Mouse (Mus musculus) midbrain, embryonic 11.5 days (tissue): ENCODE results near the gene B3gntl1. TPM values are rescaled to one million over a fixed set of nuclear protein-coding genes. Genes with fewer than 3 reads are reported as not detected.
A peak's percentile ranks its signal among the peaks of the same experiment; 100 is the strongest.

ENCODE experiments used
- ATAC-seq: fragments of 200-750 bp; cut with Nextera tagmentation; 2 replicates; pipeline ENCODE4 v1.8.0; 2017; ENCODE audit warnings: moderate TSS enrichment, moderate library complexity; ENCODE audit not compliant: low FRiP score
- DNase-seq: peaks from one replicate; pipeline ENCODE4 v3.0.0; 2015; ENCODE audit warnings: low spot score; ENCODE audit errors: missing footprints
- H3K27ac ChIP-seq: fragments of 300-500 bp; sonication (generic); 2 replicates; pipeline ENCODE4 v1.5.1; 2014; ENCODE audit warnings: low read depth, low read length
- H3K27me3 ChIP-seq: fragments of 300-500 bp; sonication (generic); 2 replicates; pipeline ENCODE4 v1.6.1; 2014; ENCODE audit warnings: mild to moderate bottlenecking, low read length, moderate library complexity, mixed read lengths; ENCODE audit not compliant: control insufficient read depth, insufficient read depth
- H3K36me3 ChIP-seq: fragments of 300-500 bp; sonication (generic); 2 replicates; pipeline ENCODE4 v1.6.1; 2014; ENCODE audit warnings: mild to moderate bottlenecking, low read length, moderate library complexity, mixed read lengths; ENCODE audit not compliant: control insufficient read depth, insufficient read depth
- H3K4me1 ChIP-seq: fragments of 300-500 bp; sonication (generic); 2 replicates; pipeline ENCODE4 v1.6.1; 2014; ENCODE audit warnings: low read length; ENCODE audit not compliant: control insufficient read depth, insufficient read depth
- H3K4me2 ChIP-seq: fragments of 300-500 bp; sonication (generic); 2 replicates; pipeline ENCODE4 v1.6.1; 2014; ENCODE audit warnings: mild to moderate bottlenecking, moderate library complexity
- H3K4me3 ChIP-seq: fragments of 300-500 bp; sonication (generic); 2 replicates; pipeline ENCODE4 v1.5.1; 2014; ENCODE audit warnings: low read depth, low read length
- H3K9ac ChIP-seq: fragments of 300-500 bp; sonication (generic); 2 replicates; pipeline ENCODE4 v1.6.1; 2014; ENCODE audit warnings: low read length
- H3K9me3 ChIP-seq: fragments of 300-500 bp; sonication (generic); 2 replicates; pipeline ENCODE4 v1.6.1; 2016; ENCODE audit warnings: low read length; ENCODE audit not compliant: control insufficient read depth
- WGBS: fragments of 180-500 bp; shearing (Covaris S2); extraction: QIAGEN DNeasy Blood & Tissue Kit; methylation state at CpG from one replicate; pipeline ENCODE4 v1.1.7; 2014; 5-methylcytosine and 5-hydroxymethylcytosine counted together
- polyA plus RNA-seq: library from polyadenylated mRNA; unstranded; fragments of >200 nt; fragmentation: Nextera tagmentation; extraction: Ambion mirVana; gene quantifications from 2 replicates; pipeline ENCODE4 v1.2.1, GENCODE M21; 2014

Gene B3gntl1
- polyA plus RNA-seq, 1 experiment from 2014 or later = 5.6 TPM

GRCm38 (mm10) chr11:121706521-121707005 is 33.6 kb upstream of the B3gntl1 start:
- Histone ChIP-seq H3K27me3 (peaks cover 23% of the 10 kb centered on the region), H3K9me3 (no peaks in the 10 kb centered on the region), H3K4me3 (no peak overlapping the region), H3K9ac (no peak overlapping the region), H3K4me1 (peaks cover 10% of the 10 kb centered on the region), H3K4me2 (no peak overlapping the region), H3K36me3 (no peaks in the 10 kb centered on the region), H3K27ac (no peak overlapping the region)
- ATAC-seq (no peak), DNase-seq (no peak)
- 51% methylated on average over 7 of the region's 7 CpGs for WGBS

GRCm38 (mm10) chr11:121703619-121704215 is 30.8 kb upstream of the B3gntl1 start:
- WGBS = 15% methylated on average over 16 of the region's 16 CpGs
- peaks cover 10% of the 10 kb centered on the region for H3K4me1 ChIP-seq
- peak overlapping the region; percentile 32; the same call in 1 of the 2 replicates for H3K9ac ChIP-seq
- ATAC-seq = no peak
- no peaks in the 10 kb centered on the region for H3K36me3 ChIP-seq
- DNase-seq = peak; percentile 97
- peaks cover 23% of the 10 kb centered on the region for H3K27me3 ChIP-seq
- peak overlapping the region; percentile 51 for H3K4me3 ChIP-seq
- H3K9me3 ChIP-seq = no peaks in the 10 kb centered on the region
- H3K27ac ChIP-seq = no peak overlapping the region
- peak overlapping the region; percentile 77 for H3K4me2 ChIP-seq

- H3K4me2 ChIP-seq = peak overlapping the region; percentile 77
- ATAC-seq (peak; percentile 18; the same call in 1 of the 2 replicates), DNase-seq (peak; percentile 93)
- H3K9me3 ChIP-seq = no peaks in the 10 kb centered on the region
- H3K27me3 ChIP-seq = peaks cover 23% of the 10 kb centered on the region
- peaks cover 10% of the 10 kb centered on the region for H3K4me1 ChIP-seq
- H3K36me3 ChIP-seq = no peaks in the 10 kb centered on the region
- H3K4me3 ChIP-seq = peak overlapping the region; percentile 51
- no peak overlapping the region for H3K27ac ChIP-seq
- 1% methylated on average over 40 of the region's 40 CpGs for WGBS
- peak overlapping the region; percentile 32 for H3K9ac ChIP-seq
Observed at GRCm38 (mm10) chr11:121702895-121703618, 30.1 kb upstream of the B3gntl1 start.

- Histone ChIP-seq H3K27ac (no peak overlapping the region), H3K4me2 (peak overlapping the region; percentile 77), H3K9me3 (no peaks in the 10 kb centered on the region), H3K9ac (peak overlapping the region; percentile 32), H3K36me3 (no peaks in the 10 kb centered on the region), H3K27me3 (peaks cover 23% of the 10 kb centered on the region), H3K4me1 (peaks cover 10% of the 10 kb centered on the region), H3K4me3 (peak overlapping the region; percentile 51)
- DNase-seq (peak; percentile 95), ATAC-seq (peak; percentile 83)
- WGBS = under 1% methylated on average over 69 of the region's 69 CpGs
Observed at GRCm38 (mm10) chr11:121702111-121702894, 29.4 kb upstream of the B3gntl1 start.

GRCm38 (mm10) chr11:121701244-121701643 is 28.3 kb upstream of the B3gntl1 start, which contains the start of gene Metrnl:
Gene Metrnl, plus strand, starts transcription at chr11:121701544.
- H3K9me3 ChIP-seq = no peaks in the 10 kb centered on the region

GRCm38 (mm10) chr11:121698381-121698955 is 25.5 kb upstream of the B3gntl1 start:
- no peak overlapping the region for H3K4me2 ChIP-seq
- DNase-seq (peak; percentile 33), ATAC-seq (no peak)
- no peaks in the 10 kb centered on the region for H3K36me3 ChIP-seq
- peaks cover 11% of the 10 kb centered on the region for H3K27me3 ChIP-seq
- H3K4me1 ChIP-seq = peaks cover 9% of the 10 kb centered on the region
- no peaks in the 10 kb centered on the region for H3K9me3 ChIP-seq
- no peak overlapping the region for H3K4me3 ChIP-seq
- H3K27ac ChIP-seq = no peak overlapping the region
- no peak overlapping the region for H3K9ac ChIP-seq
- WGBS = 85% methylated on average over 5 of the region's 5 CpGs

More at GRCm38 (mm10) chr11:121701244-121701643, 28.3 kb upstream of the B3gntl1 start, which contains the start of gene Metrnl:
- H3K4me3 ChIP-seq = peak within 1 kb of the TSS; percentile 51
- ATAC-seq (no peak), DNase-seq (no peak)
- 83% methylated on average over 5 of the region's 5 CpGs for WGBS
- peak within 1 kb of the TSS; percentile 77 for H3K4me2 ChIP-seq
- H3K4me1 ChIP-seq = peaks cover 10% of the 10 kb centered on the region
- H3K9ac ChIP-seq = peak within 1 kb of the TSS; percentile 32
- H3K27me3 ChIP-seq = peaks cover 23% of the 10 kb centered on the region
- no peaks in the 10 kb centered on the region for H3K36me3 ChIP-seq
- no peak within 1 kb of the TSS for H3K27ac ChIP-seq

- H3K27me3 ChIP-seq = no peaks in the 10 kb centered on the region; the same call in 1 of the 2 replicates
- ATAC-seq (no peak), DNase-seq (peak; percentile 53)
- no peak overlapping the region for H3K27ac ChIP-seq
- H3K36me3 ChIP-seq = no peaks in the 10 kb centered on the region
- no peak overlapping the region for H3K4me2 ChIP-seq
- no peaks in the 10 kb centered on the region for H3K9me3 ChIP-seq
- H3K4me3 ChIP-seq = no peak overlapping the region
- WGBS = 86% methylated on average over 4 of the region's 4 CpGs
- H3K4me1 ChIP-seq = peaks cover 3% of the 10 kb centered on the region; the same call in 1 of the 2 replicates
- no peak overlapping the region for H3K9ac ChIP-seq
Observed at GRCm38 (mm10) chr11:121697271-121697670, 24.3 kb upstream of the B3gntl1 start.

- H3K4me1 ChIP-seq = no peaks in the 10 kb centered on the region
- no peak overlapping the region for H3K9ac ChIP-seq
- H3K27ac ChIP-seq = no peak overlapping the region
- DNase-seq (peak; percentile 21), ATAC-seq (no peak)
- no peak overlapping the region for H3K4me3 ChIP-seq
- H3K36me3 ChIP-seq = no peaks in the 10 kb centered on the region
- no peak overlapping the region for H3K4me2 ChIP-seq
- no peaks in the 10 kb centered on the region for H3K9me3 ChIP-seq
- WGBS = 78% methylated on average over 5 of the region's 5 CpGs
- H3K27me3 ChIP-seq = no peaks in the 10 kb centered on the region
Observed at GRCm38 (mm10) chr11:121695304-121696064, 22.5 kb upstream of the B3gntl1 start.
